Mouse (Mus musculus) liver, embryonic 14.5 days (tissue): ENCODE measurements around the gene Brinp1. TPM values are rescaled to one million over a fixed set of nuclear protein-coding genes. Genes with fewer than 3 reads are reported as not detected.

Source experiments
- ATAC-seq: fragments of 200-750 bp; cut with Nextera tagmentation; 2 replicates; pipeline ENCODE4 v1.8.0; 2017; ENCODE audit warnings: moderate number of reproducible peaks, mild to moderate bottlenecking, moderate library complexity; ENCODE audit not compliant: insufficient read depth
- DNase-seq, 3 experiments: peaks; one replicate each; pipeline ENCODE4 v3.0.0-alpha.2; 2012 to 2013; ENCODE audit warnings: low read depth in 3 of 3, low spot score in 3 of 3
- H3K27ac ChIP-seq: fragments of 300-500 bp; sonication (generic); 2 replicates; pipeline ENCODE4 v1.5.1; 2014; ENCODE audit warnings: moderate library complexity, mild to moderate bottlenecking, control low read depth, inconsistent platforms
- H3K27me3 ChIP-seq: fragments of 300-500 bp; sonication (generic); 2 replicates; pipeline ENCODE4 v1.6.1; 2014; ENCODE audit warnings: mild to moderate bottlenecking, low read length, moderate library complexity; ENCODE audit not compliant: control insufficient read depth, insufficient read depth
- H3K36me3 ChIP-seq: fragments of 300-500 bp; sonication (generic); replicated peaks from 2 replicates; pipeline ENCODE4 v1.6.1; 2014; ENCODE audit warnings: low read depth; ENCODE audit not compliant: control insufficient read depth, insufficient read depth
- H3K4me1 ChIP-seq, 2 experiments: fragments of 200-500 bp in 1 of 2; fragments of 300-500 bp in 1 of 2; sonication (generic) in 1 of 2; replicated peaks; 2 replicates each; pipeline ENCODE4 v1.6.1; 2012 to 2014; ENCODE audit warnings: antibody characterized with exemption in 1 of 2, inconsistent platforms in 1 of 2, low read length in 1 of 2; ENCODE audit not compliant: control insufficient read depth in 2 of 2, insufficient read depth in 2 of 2
- H3K4me2 ChIP-seq: fragments of 300-500 bp; sonication (generic); 2 replicates; pipeline ENCODE4 v1.6.1; 2014; ENCODE audit warnings: low read depth, mild to moderate bottlenecking, control low read depth, moderate library complexity
- H3K4me3 ChIP-seq, 2 experiments: fragments of 200-500 bp in 1 of 2; fragments of 300-500 bp in 1 of 2; sonication (generic) in 1 of 2; 2 replicates each; pipeline ENCODE4 v1.5.1; 2012 to 2014; ENCODE audit warnings: low read depth in 2 of 2, low read length in 2 of 2, mild to moderate bottlenecking in 2 of 2, control low read depth in 1 of 2, inconsistent platforms in 1 of 2, moderate library complexity in 1 of 2; ENCODE audit not compliant: insufficient read depth in 1 of 2
- H3K9ac ChIP-seq: fragments of 300-500 bp; sonication (generic); replicated peaks from 2 replicates; pipeline ENCODE4 v1.6.1; 2014; ENCODE audit warnings: mild to moderate bottlenecking, control low read depth, moderate library complexity
- H3K9me3 ChIP-seq: fragments of 300-500 bp; sonication (generic); 2 replicates; pipeline ENCODE4 v1.6.1; 2016; ENCODE audit warnings: low read length, mixed read lengths; ENCODE audit not compliant: control insufficient read depth
- CTCF ChIP-seq: IDR thresholded peaks from 2 replicates; pipeline ENCODE4 v1.5.1; 2016; ENCODE audit warnings: antibody characterized with exemption, low read depth, control low read depth
- EP300 ChIP-seq: IDR thresholded peaks from 2 replicates; pipeline ENCODE4 v1.6.1; 2016; ENCODE audit warnings: antibody characterized with exemption, low read depth
- WGBS: fragments of 180-500 bp; shearing (Covaris S2); extraction: QIAGEN DNeasy Blood & Tissue Kit; methylation state at CpG from one replicate; pipeline ENCODE4 v1.1.7; 2014; ENCODE audit not compliant: insufficient replicate concordance; 5-methylcytosine and 5-hydroxymethylcytosine counted together
- polyA plus RNA-seq, 2 experiments: library from polyadenylated mRNA; depleted of rRNA in 1 of 2; stranded (reverse) in 1 of 2; unstranded in 1 of 2; fragments of >200 nt; fragmentation: Nextera tagmentation in 1 of 2; extraction: Ambion mirVana in 1 of 2; gene quantifications; 2 replicates each; pipeline versions ENCODE4 v1.2.1 to v1.2.3; 2012 to 2014

The Brinp1 gene
- polyA plus RNA-seq, 2 experiments, result 0.15 TPM

DNA sequence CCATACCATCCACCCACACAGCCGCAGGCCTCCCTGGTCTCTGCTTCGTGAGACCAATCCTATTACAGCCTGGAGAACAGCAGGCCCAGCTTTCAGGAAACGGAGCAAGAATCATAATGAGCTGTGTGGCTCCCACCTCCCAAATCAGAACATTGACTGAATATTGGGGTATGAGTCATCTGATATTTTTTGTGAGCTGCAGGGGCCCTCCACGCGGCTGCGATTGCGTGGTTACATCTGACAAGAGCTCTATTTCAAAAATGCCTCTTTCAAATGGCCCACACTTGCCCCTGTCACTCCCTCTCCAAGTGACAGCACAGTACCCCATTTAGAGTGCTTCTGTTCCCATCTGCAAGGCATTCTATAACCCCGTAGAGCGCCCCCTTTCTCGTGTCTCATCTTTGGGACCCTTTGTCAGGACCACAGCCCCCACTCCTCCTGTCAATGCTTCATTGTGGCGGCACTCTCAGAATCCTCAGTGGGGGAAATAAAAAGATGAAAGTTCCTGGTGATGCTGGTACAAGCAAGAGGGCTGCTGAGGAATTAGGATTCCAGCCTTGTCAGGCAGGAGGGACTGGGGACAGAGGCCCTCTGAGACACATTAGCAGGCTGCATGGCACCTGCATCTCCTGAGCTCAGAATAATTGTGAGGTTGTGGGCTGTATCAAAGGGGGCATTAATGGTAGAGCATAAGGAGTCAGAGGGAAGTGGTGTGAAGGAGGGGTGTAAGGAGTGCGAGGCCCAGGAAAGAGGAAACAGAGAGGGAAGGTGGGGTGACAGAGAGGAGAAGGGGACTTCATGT is 188.2 kb downstream of the Brinp1 start:
- ATAC-seq (no peak), DNase-seq (no peak)
- H3K27ac ChIP-seq, result no peak overlapping the region
- 61% methylated on average over 12 of the region's 12 CpGs for WGBS
- H3K36me3 ChIP-seq, result no peaks in the 10 kb centered on the region
- no peak for TF ChIP-seq CTCF
- no peak for TF ChIP-seq EP300
- H3K4me1 ChIP-seq, result no peaks in the 10 kb centered on the region
- H3K9ac ChIP-seq, result no peak overlapping the region
- no peak overlapping the region for H3K4me3 ChIP-seq
- no peaks in the 10 kb centered on the region for H3K27me3 ChIP-seq
- no peak overlapping the region for H3K4me2 ChIP-seq
- H3K9me3 ChIP-seq, result no peaks in the 10 kb centered on the region

DNA sequence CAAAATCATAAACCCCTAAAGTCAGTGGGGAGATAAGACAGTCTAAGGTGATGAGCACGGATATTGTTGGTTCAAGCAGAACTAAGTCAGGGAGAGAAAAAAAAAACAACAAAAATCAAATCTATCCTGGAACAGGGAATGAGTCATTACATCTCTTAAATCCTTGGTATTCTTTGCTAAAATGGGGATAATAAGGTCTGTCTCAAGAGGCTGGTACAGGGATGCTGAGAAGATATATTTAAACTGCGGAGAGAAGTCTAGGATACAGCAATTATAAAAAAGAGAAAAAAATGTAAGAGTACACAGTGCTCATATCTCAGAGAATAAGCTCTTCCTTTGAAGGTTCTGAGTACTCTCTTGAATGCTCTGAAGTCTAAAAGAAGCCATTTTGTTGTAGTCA is 189.3 kb downstream of the Brinp1 start:
- H3K4me3 ChIP-seq, result no peak overlapping the region
- no peak overlapping the region for H3K4me2 ChIP-seq
- no peaks in the 10 kb centered on the region for H3K36me3 ChIP-seq
- 69% methylated on average over 2 of the region's 2 CpGs for WGBS
- no peak overlapping the region for H3K27ac ChIP-seq
- H3K9me3 ChIP-seq, result no peaks in the 10 kb centered on the region
- DNase-seq (no peak), ATAC-seq (no peak)
- TF ChIP-seq EP300, result no peak
- no peak for TF ChIP-seq CTCF
- no peaks in the 10 kb centered on the region for H3K4me1 ChIP-seq
- H3K27me3 ChIP-seq, result no peaks in the 10 kb centered on the region
- no peak overlapping the region for H3K9ac ChIP-seq

- TF ChIP-seq CTCF, result no peak
- no peak for TF ChIP-seq EP300
- Histone ChIP-seq H3K4me3 (no peak overlapping the region), H3K9me3 (no peaks in the 10 kb centered on the region), H3K27me3 (no peaks in the 10 kb centered on the region), H3K4me1 (no peaks in the 10 kb centered on the region), H3K4me2 (no peak overlapping the region), H3K36me3 (no peaks in the 10 kb centered on the region), H3K27ac (no peak overlapping the region), H3K9ac (no peak overlapping the region)
- no peak for ATAC-seq
- 12% methylated on average over 1 of the region's 1 CpGs for WGBS
- no peak for DNase-seq
Observed at GRCm38 (mm10) chr4:68720983-68721382, 233.2 kb downstream of the Brinp1 start.
